In genomic region chr1:113490243-113491003, GRCm38 (mm10) we compare ENCODE assay signal across 22 mouse cellular contexts.
"Had no signal": no experiment of that assay in that cellular context is flagged by ENCODE, and none has a peak within 500 bp of the region (broad histone marks: within the 10 kb centered on the region; RNA-seq: fewer than 3 reads in every experiment).

No protein-coding gene starts in this region.

- H3K27me3 ChIP-seq: heart, embryonic 12.5 days; hindbrain, embryonic 13.5 days; hindbrain, embryonic 15.5 days; limb, embryonic 12.5 days had no signal

- ATAC-seq: hindbrain, postnatal 0 days had no signal

- H3K4me1 ChIP-seq: heart, embryonic 10.5 days; heart, embryonic 12.5 days; hindbrain, embryonic 13.5 days; hindbrain, embryonic 15.5 days; limb, embryonic 10.5 days; limb, embryonic 12.5 days had no signal

- H3K9ac ChIP-seq: heart, embryonic 12.5 days; hindbrain, embryonic 13.5 days; hindbrain, embryonic 15.5 days; limb, embryonic 12.5 days had no signal

- H3K4me2 ChIP-seq: heart, embryonic 12.5 days; hindbrain, embryonic 13.5 days; hindbrain, embryonic 15.5 days; limb, embryonic 12.5 days; liver, embryonic 11.5 days had no signal

- H3K36me3 ChIP-seq: heart, embryonic 10.5 days; heart, embryonic 12.5 days; hindbrain, embryonic 13.5 days; hindbrain, embryonic 15.5 days; limb, embryonic 10.5 days; limb, embryonic 12.5 days had no signal

- DNase-seq: gastrocnemius, adult 2 months; gastrocnemius, postnatal 10 days; gastrocnemius, postnatal 25 days; heart, adult 18-20 months; heart, postnatal 10 days; heart, postnatal 36 days; kidney, adult 18-20 months; kidney, adult 8-10 months; kidney, postnatal 10 days; kidney, postnatal 25 days; kidney, postnatal 4 days; liver had no signal

- H3K27ac ChIP-seq: gastrocnemius, adult 2 months; heart, embryonic 10.5 days; hindbrain, embryonic 13.5 days; hindbrain, embryonic 15.5 days; hindbrain, postnatal 0 days; layer of hippocampus, adult 2 months; left cerebral cortex, adult 2 months; limb, embryonic 10.5 days; limb, embryonic 12.5 days had no signal

- H3K9me3 ChIP-seq: heart, embryonic 10.5 days; heart, embryonic 12.5 days; hindbrain, embryonic 13.5 days; hindbrain, embryonic 15.5 days; limb, embryonic 10.5 days; limb, embryonic 12.5 days had no signal

- H3K4me3 ChIP-seq: gastrocnemius, adult 2 months; heart, embryonic 10.5 days; heart, embryonic 12.5 days; hindbrain, embryonic 13.5 days; hindbrain, embryonic 15.5 days; layer of hippocampus, adult 2 months; left cerebral cortex, adult 2 months; limb, embryonic 10.5 days; limb, embryonic 12.5 days had no signal
